Mouse (Mus musculus) hematopoietic stem cell, adult 5-6 weeks (primary cell): ENCODE measurements at regions not wholly inside any gene's neighbourhood (a gene's known extent, or its start where the extent isn't known, plus 50 kb on each side); places are given as distances from the start of the nearest gene placed in this dataset.

ENCODE experiments used
- ATAC-seq, 2 experiments: fragments of 125-278 bp in 1 of 2; replicated peaks in 1 of 2; 2 replicates each; pipeline ENCODE4 v1.8.0; 2016 to 2017; ENCODE audit warnings: inconsistent platforms in 2 of 2, mild to moderate bottlenecking in 2 of 2, moderate number of reproducible peaks in 2 of 2, low read depth in 1 of 2, moderate TSS enrichment in 1 of 2; ENCODE audit not compliant: low FRiP score in 2 of 2, poor library complexity in 2 of 2, severe bottlenecking in 2 of 2, insufficient read depth in 1 of 2, low TSS enrichment in 1 of 2

- no peak for ATAC-seq
Measured at GRCm38 (mm10) chr12:106282491-106283106, 272.6 kb downstream of the Vrk1 start.

- no peak for ATAC-seq
Measured at GRCm38 (mm10) chr12:106284814-106285213, 274.8 kb downstream of the Vrk1 start.

DNA sequence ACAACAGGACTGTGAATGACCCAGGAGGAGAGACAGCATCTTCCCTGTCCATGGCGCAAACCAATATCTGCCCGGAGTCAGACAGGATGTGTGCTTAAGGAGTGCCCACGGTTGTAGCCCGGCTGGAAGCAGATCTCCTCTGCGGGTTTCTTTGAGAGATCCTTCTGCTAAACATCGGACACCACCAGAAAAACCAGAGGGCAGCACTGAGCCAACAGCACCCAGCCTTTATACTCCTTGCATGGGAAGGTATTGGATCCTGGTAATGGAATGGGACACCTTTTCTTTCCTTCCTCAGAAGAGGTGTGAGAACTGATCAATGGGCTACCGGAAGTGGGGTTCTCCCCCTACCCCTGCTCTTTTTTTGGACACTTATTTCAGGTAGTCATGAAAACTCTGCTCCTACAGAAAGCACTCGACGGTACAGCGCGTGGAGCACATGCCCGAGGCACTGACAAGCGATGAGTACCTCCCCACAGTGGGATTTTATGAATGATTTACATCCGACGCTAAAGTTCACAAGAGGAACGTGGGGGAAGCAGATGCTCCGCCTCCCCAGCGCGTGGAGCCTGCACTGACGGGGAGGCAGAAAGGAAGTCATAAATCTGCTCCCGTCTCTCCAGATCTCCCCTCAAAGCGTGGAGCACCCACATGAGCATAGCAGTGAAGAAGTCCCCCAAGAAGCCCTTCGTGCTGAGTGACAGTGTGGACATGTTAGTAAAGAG is 278.9 kb downstream of the Vrk1 start:
- ATAC-seq, result peak in 1 of 2 experiments; percentile 21; a peak in 1 of 4 replicates

- ATAC-seq, result no peak
Measured at GRCm38 (mm10) chr12:106291476-106292046, 281.5 kb downstream of the Vrk1 start.

GRCm38 (mm10) chr12:106293117-106293516 is 283.1 kb downstream of the Vrk1 start:
- no peak for ATAC-seq

- no peak for ATAC-seq
Measured at GRCm38 (mm10) chr12:106295596-106295995, 285.6 kb downstream of the Vrk1 start.

GRCm38 (mm10) chr12:106302617-106303016 is 292.6 kb downstream of the Vrk1 start:
- no peak for ATAC-seq

- no peak for ATAC-seq
Measured at GRCm38 (mm10) chr12:106308291-106308955, 298.4 kb downstream of the Vrk1 start.

GRCm38 (mm10) chr12:106308956-106309610 is 299.1 kb downstream of the Vrk1 start:
- no peak for ATAC-seq

DNA sequence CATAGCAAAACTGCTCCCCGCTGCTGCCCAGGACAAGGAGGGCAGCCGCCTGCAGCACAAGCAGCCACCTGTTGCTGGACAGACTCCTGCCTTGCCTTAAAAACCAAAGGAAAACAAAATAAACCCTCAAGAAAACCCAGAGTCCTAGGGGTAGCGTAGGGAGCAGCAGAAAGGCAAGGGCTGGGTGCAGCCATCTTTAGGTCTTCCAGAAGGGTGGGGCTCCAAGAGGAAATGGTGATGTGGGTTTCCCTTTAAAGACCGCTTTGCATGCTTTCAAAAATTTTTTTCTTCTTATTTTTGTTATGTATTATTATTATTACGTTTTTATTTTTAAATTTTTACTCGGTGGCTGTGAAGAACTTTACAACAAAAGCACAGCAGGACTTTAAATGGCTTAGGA is 300.1 kb downstream of the Vrk1 start:
- ATAC-seq, result no peak

DNA sequence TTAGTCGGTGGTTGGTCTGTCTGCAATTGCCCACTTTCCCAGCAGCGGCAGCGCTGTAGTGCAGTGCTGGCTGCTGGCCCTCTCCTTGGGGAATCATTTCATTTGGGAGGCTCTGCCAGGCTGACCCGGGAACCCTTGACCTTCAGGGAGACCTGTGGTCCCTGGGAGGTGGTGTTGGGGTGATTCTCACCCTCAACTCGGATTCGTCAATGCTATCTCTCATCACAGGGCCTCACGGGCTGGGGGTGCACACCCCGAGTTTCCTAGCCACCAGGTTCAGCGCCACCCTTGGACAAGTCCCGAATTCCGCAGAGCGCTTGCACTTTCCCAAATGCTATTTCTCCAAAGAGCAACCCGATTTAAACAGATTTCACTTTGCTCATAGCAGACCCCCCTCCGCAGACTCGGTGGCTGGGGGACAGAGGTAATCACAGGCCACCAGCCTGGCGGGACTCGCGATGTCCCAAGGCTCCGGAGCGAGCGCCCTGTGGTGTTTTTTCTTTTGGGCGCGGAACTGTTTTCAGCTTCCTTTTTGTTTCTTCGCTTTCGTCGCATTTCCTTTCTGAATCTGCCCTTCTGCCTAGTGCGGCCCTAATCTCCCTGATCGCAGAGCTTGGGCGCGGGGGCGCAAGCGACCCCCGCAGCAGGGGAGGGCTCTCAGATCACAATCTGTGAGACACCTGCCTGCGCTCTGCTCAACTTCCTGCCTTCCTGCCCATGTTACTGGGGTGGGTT is 300.7 kb downstream of the Vrk1 start:
- peak; percentile 19 to 51; a peak in 3 of 4 replicates for ATAC-seq

- peak; percentile 8 to 26; a peak in 1 of 4 replicates for ATAC-seq
Measured at GRCm38 (mm10) chr12:106311320-106311825, 301.3 kb downstream of the Vrk1 start.

- no peak for ATAC-seq
Measured at GRCm38 (mm10) chr12:106311831-106312600, 302.0 kb downstream of the Vrk1 start.

DNA sequence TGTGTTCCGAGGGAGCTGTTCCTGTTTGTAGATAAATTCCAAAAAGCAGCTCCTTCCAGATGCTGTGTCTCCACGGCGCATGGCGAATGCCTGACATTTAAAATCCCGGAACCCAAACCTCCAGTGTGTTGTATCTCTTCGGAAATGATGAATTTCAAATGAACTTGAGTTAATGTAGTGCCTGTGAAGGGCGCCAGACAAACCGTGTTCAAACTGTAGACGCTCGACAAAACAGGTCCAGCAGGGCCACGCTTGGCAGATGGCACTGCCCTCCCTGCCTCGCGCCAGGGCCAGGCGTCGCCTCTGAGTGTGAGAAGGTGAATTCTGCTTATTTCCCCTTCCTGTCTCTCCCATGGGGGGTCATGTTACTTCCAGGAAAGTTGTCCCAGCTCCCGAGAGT is 307.7 kb downstream of the Vrk1 start:
- ATAC-seq, result no peak

DNA sequence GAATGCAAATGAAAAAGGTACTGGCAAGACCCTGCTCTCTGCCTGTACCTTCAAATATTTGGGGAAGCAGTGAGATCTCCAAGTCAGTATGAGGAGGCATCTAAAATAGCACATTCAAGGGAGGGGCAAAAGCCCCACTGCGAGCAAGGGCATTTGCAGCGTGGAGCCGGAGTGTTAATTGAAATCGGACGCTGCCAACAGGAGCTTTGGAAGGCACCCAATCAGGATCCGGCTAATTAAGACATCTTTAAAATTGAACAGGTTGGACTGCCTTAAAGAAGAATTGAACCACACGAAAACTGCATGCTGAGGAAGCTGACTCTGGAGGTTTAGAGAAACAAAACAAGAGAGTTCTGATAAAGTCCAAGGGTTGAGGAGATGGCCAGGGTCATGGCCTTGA is 311.5 kb downstream of the Vrk1 start:
- no peak for ATAC-seq

GRCm38 (mm10) chr12:106326611-106327010 is 316.6 kb downstream of the Vrk1 start:
- ATAC-seq, result no peak
